Mouse (Mus musculus): ENCODE measurements around the gene Gsk3a. TPM values are rescaled to one million over a fixed set of nuclear protein-coding genes. Genes with fewer than 3 reads are reported as not detected.
"Not testable (repeated sequence)": the region's sequence is repeated elsewhere in the genome, so short reads cannot be mapped to it uniquely, and the experiment has no call there.

Gene Gsk3a
- polyA plus RNA-seq, 1 experiment from 2014 or later, result 20.7 TPM

DNA sequence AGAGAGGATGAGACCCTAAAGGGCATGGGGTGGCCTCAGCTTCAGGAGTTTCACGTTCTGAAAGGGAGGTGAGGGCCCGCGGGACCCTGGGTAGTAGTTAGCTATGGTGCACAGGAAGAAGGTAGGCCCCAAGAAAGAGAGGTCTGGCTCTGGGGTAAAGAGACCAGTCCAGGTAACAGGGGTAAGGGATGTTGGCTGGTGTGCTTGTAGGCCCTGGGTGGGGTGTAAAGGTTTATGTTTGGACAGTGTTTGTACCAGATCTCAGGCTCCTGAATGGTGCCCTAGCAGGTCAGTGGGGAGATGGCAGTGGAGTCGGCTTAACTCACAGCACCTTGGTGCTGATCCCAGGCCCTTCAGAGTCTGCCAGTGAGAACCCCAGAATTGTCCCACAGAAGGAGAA lies 31.4 kb upstream of the Gsk3a start:
- no peaks in the 10 kb centered on the region for H3K9me3 ChIP-seq (ENCODE audit: control insufficient read depth, low read length)
- peak overlapping the region; percentile 83 for H3K4me2 ChIP-seq (ENCODE audit: low read length)
- no peaks in the 10 kb centered on the region for H3K27me3 ChIP-seq (ENCODE audit: control insufficient read depth, insufficient read depth, low read length)
- peaks cover 26% of the 10 kb centered on the region for H3K36me3 ChIP-seq (ENCODE audit: control insufficient read depth, insufficient read depth, low read length)
- no peak for DNase-seq
- 0 out of 2 replicates have a peak overlapping the region, but pooled peaks have one; percentile 80 for H3K27ac ChIP-seq (replicated peaks; ENCODE audit: low read depth, low read length)
- H3K9ac ChIP-seq (replicated peaks; ENCODE audit: low read length), result peak overlapping the region; percentile 80
- peak overlapping the region; percentile 62 for H3K4me3 ChIP-seq (replicated peaks; ENCODE audit: low read depth, low read length)
- peaks cover 21% of the 10 kb centered on the region for H3K4me1 ChIP-seq (ENCODE audit: control insufficient read depth, insufficient read depth, low read length)
- no peak for ATAC-seq (ENCODE audit: low FRiP score, low TSS enrichment)
- 50% methylated on average over 4 of the region's 4 CpGs for WGBS

- Histone ChIP-seq H3K9ac (replicated peaks; ENCODE audit: low read length) (peak overlapping the region; percentile 80), H3K27me3 (ENCODE audit: control insufficient read depth, insufficient read depth, low read length) (no peaks in the 10 kb centered on the region), H3K27ac (replicated peaks; ENCODE audit: low read depth, low read length) (peak overlapping the region; percentile 80), H3K36me3 (ENCODE audit: control insufficient read depth, insufficient read depth, low read length) (peaks cover 25% of the 10 kb centered on the region), H3K4me3 (replicated peaks; ENCODE audit: low read depth, low read length) (peak overlapping the region; percentile 62), H3K9me3 (ENCODE audit: control insufficient read depth, low read length) (no peaks in the 10 kb centered on the region), H3K4me1 (ENCODE audit: control insufficient read depth, insufficient read depth, low read length) (peaks cover 19% of the 10 kb centered on the region), H3K4me2 (ENCODE audit: low read length) (peak overlapping the region; percentile 83)
- WGBS, result 1% methylated on average over 7 of the region's 7 CpGs
- ATAC-seq (ENCODE audit: low FRiP score, low TSS enrichment) (no peak), DNase-seq (no peak)
Measured at GRCm38 (mm10) chr7:25268588-25268987, 30.9 kb upstream of the Gsk3a start.

DNA sequence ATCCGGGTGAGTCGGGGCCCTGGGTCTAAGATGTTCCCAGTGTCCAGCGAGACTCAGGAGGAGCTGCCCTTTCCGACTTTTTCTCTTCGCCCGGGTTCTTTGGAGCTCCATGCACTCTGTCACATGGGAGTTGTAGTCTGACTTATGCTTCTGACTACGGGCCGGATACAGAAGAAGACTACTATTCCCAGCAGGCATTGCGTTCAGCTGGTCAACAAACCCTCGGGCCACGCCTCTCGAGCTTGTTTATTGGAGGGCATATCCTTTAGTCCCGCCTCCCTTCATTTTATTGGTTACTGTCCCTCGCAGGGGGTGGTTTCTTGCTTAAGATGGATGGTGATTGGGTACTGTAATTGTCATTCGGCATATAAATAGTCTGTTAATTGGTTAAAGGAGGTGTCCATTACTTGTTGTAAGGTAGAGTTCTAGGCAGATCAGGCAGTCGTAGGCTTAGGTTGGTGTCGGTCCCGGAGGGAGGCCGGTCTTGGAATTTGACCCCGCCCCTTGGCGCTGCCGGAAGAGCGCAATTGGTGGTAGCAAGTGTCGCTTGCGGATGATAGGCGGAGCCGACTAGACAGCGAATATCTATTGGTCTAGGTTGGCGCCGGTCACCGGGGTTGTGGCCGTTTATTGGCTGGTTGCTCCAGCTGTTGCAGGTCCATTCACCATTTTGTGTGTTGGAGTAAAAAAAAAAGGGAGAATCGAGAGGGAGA lies 30.3 kb upstream of the Gsk3a start:
- Histone ChIP-seq H3K9ac (replicated peaks; ENCODE audit: low read length) (peak overlapping the region; percentile 80), H3K4me2 (ENCODE audit: low read length) (peak overlapping the region; percentile 83), H3K36me3 (ENCODE audit: control insufficient read depth, insufficient read depth, low read length) (peaks cover 18% of the 10 kb centered on the region), H3K4me1 (ENCODE audit: control insufficient read depth, insufficient read depth, low read length) (peaks cover 19% of the 10 kb centered on the region), H3K4me3 (replicated peaks; ENCODE audit: low read depth, low read length) (peak overlapping the region; percentile 62), H3K27me3 (ENCODE audit: control insufficient read depth, insufficient read depth, low read length) (no peaks in the 10 kb centered on the region), H3K9me3 (ENCODE audit: control insufficient read depth, low read length) (no peaks in the 10 kb centered on the region), H3K27ac (replicated peaks; ENCODE audit: low read depth, low read length) (peak overlapping the region; percentile 90)
- ATAC-seq (ENCODE audit: low FRiP score, low TSS enrichment) (peak; percentile 95), DNase-seq (peak; percentile 100)
- WGBS, result under 1% methylated on average over 33 of the region's 33 CpGs

DNA sequence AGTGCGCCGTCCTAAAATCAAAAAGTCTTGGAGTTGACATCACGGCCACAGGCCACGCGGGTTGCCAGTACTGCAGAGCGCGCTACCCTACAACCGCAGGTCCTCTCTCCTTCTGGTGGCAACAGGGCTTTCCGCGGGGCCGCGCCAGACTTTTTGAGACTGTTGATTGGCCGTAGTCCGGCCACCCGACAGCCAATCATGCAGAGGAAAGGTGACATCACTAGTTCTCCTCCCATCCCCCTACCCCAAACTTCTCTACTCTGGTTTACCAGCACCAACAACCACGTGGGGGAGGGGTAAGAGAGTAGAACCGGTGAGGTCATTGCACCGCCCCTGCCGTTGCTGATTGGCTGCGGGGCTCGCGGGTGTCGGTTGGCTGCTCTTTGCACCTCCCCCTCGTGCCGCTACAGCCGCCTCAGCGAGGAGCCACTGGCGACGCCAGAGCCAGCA lies 29.7 kb upstream of the Gsk3a start, which contains the start of gene Cic:
TSS of gene Cic (plus strand) at position 404 of the 450 bp plus-strand sequence.
- H3K27me3 ChIP-seq (ENCODE audit: control insufficient read depth, insufficient read depth, low read length), result no peaks in the 10 kb centered on the region
- H3K4me1 ChIP-seq (ENCODE audit: control insufficient read depth, insufficient read depth, low read length), result peaks cover 19% of the 10 kb centered on the region
- WGBS, result under 1% methylated on average over 29 of the region's 29 CpGs
- H3K4me2 ChIP-seq (ENCODE audit: low read length), result peak within 1 kb of the TSS; percentile 83
- peak within 1 kb of the TSS; percentile 80 for H3K9ac ChIP-seq (replicated peaks; ENCODE audit: low read length)
- DNase-seq, result peak; percentile 100
- H3K4me3 ChIP-seq (replicated peaks; ENCODE audit: low read depth, low read length), result peak within 1 kb of the TSS; percentile 62
- peak; percentile 90 for ATAC-seq (ENCODE audit: low FRiP score, low TSS enrichment)
- no peaks in the 10 kb centered on the region for H3K9me3 ChIP-seq (ENCODE audit: control insufficient read depth, low read length)
- peaks cover 12% of the 10 kb centered on the region for H3K36me3 ChIP-seq (ENCODE audit: control insufficient read depth, insufficient read depth, low read length)
- H3K27ac ChIP-seq (replicated peaks; ENCODE audit: low read depth, low read length), result peak within 1 kb of the TSS; percentile 90

DNA sequence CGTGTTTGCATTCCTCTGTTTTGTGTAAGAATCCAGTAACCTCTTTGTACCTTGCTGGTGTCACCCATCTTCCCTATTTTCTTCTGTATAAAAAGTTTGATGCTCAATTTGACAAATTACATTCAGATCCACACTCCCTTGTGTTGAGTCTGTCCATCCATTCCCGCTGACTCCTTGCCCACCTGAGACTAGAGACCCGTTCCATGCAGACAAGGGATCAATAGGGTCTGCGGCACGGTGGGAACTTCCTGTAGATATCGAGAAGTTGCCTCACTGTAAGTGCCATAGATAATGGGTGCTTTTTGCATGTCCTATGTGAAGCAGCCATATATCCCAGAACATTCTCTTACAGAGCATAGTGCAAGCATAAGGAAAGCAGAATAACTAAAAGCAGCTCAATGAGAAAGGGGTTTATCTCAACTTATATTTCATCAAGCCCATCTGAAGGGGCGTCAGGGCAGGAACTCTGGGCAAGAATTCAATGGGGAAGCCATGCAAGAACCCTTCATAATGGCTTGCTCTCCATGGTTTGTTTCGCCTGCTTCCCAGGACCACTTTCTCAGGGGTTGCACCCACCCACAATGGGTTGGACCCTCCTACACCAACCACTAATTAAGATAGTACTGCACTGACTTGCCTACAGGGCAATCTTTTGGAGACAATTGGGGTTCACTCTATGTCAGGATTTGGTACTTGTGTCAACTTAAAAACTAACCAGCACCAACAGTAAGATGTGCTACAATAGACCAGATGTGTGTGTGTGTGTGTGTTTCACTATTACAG lies 28.7 kb upstream of the Gsk3a start:
- peaks cover 3% of the 10 kb centered on the region; the same call in 1 of the 2 replicates for H3K36me3 ChIP-seq (ENCODE audit: control insufficient read depth, insufficient read depth, low read length)
- DNase-seq (no peak), ATAC-seq (ENCODE audit: low FRiP score, low TSS enrichment) (no peak)
- H3K4me1 ChIP-seq (ENCODE audit: control insufficient read depth, insufficient read depth, low read length), result peaks cover 19% of the 10 kb centered on the region
- H3K27ac ChIP-seq (replicated peaks; ENCODE audit: low read depth, low read length), result no peak overlapping the region
- H3K4me3 ChIP-seq (replicated peaks; ENCODE audit: low read depth, low read length), result no peak overlapping the region
- 92% methylated on average over 8 of the region's 8 CpGs for WGBS
- H3K9me3 ChIP-seq (ENCODE audit: control insufficient read depth, low read length), result no peaks in the 10 kb centered on the region
- H3K27me3 ChIP-seq (ENCODE audit: control insufficient read depth, insufficient read depth, low read length), result no peaks in the 10 kb centered on the region
- peak overlapping the region; percentile 49 for H3K4me2 ChIP-seq (ENCODE audit: low read length)
- H3K9ac ChIP-seq (replicated peaks; ENCODE audit: low read length), result no peak overlapping the region

- not testable (repeated sequence) for H3K27ac ChIP-seq (replicated peaks; ENCODE audit: low read depth, low read length); H3K4me3 ChIP-seq (replicated peaks; ENCODE audit: low read depth, low read length); H3K4me2 ChIP-seq (ENCODE audit: low read length); H3K36me3 ChIP-seq (ENCODE audit: control insufficient read depth, insufficient read depth, low read length); ATAC-seq (ENCODE audit: low FRiP score, low TSS enrichment); H3K9ac ChIP-seq (replicated peaks; ENCODE audit: low read length); H3K9me3 ChIP-seq (ENCODE audit: control insufficient read depth, low read length); DNase-seq; H3K27me3 ChIP-seq (ENCODE audit: control insufficient read depth, insufficient read depth, low read length)
- H3K4me1 ChIP-seq (ENCODE audit: control insufficient read depth, insufficient read depth, low read length), result peaks cover 19% of the 10 kb centered on the region
- WGBS, result 91% methylated on average over 5 of the region's 5 CpGs
Measured at GRCm38 (mm10) chr7:25265743-25266142, 28.1 kb upstream of the Gsk3a start.

DNA sequence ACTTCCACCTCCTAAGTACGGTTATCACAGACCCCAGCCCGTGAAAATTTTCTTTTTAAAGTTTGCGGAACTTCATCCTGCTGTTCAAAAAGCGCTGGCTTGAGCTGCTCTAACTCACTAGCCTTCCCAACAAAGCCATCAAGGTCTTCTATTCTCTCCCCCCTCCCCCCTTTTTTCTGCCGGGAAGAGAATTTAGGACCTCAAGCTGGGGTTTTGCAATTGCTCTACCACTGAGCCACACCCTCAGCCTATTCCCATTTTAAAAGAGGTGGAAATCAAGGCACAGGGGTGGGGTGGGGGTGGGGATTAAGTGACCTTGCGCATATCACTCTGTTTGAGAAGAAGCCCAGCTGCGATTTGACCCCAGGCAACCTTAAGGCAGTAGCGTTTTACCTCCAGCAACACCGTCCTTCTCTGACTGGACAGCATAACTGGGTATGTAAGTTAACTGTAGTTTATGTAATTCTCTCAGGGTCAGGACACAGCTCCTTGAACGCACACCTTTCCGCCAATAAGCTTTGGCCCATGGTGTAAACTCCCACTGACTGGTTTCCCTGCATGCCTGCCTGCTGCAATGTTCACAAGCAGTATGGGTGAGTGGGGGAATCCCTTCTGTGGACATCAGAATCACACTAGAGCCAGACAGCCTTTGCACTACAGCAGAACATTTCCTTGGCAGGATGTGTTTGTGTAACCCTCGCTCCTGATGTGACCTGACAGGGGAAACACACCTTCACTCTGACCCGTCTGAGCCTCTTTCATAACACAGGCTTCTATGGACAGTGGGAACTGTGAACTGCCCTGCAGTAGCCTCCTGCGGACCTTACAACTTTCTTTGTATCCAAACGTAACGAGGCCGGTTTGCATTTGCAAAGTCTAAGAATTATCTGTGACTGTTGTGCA lies 26.6 kb upstream of the Gsk3a start:
- Histone ChIP-seq H3K27ac (replicated peaks; ENCODE audit: low read depth, low read length) (no peak overlapping the region), H3K27me3 (ENCODE audit: control insufficient read depth, insufficient read depth, low read length) (no peaks in the 10 kb centered on the region), H3K4me3 (replicated peaks; ENCODE audit: low read depth, low read length) (no peak overlapping the region), H3K9ac (replicated peaks; ENCODE audit: low read length) (no peak overlapping the region), H3K4me2 (ENCODE audit: low read length) (no peak overlapping the region), H3K4me1 (ENCODE audit: control insufficient read depth, insufficient read depth, low read length) (peaks cover 9% of the 10 kb centered on the region), H3K9me3 (ENCODE audit: control insufficient read depth, low read length) (no peaks in the 10 kb centered on the region), H3K36me3 (ENCODE audit: control insufficient read depth, insufficient read depth, low read length) (no peaks in the 10 kb centered on the region)
- 27% methylated on average over 17 of the region's 17 CpGs for WGBS
- DNase-seq (no peak), ATAC-seq (ENCODE audit: low FRiP score, low TSS enrichment) (no peak)

- 90% methylated on average over 1 of the region's 1 CpGs for WGBS
- Histone ChIP-seq H3K27me3 (ENCODE audit: control insufficient read depth, insufficient read depth, low read length) (no peaks in the 10 kb centered on the region), H3K9ac (replicated peaks; ENCODE audit: low read length) (no peak overlapping the region), H3K4me3 (replicated peaks; ENCODE audit: low read depth, low read length) (no peak overlapping the region), H3K27ac (replicated peaks; ENCODE audit: low read depth, low read length) (no peak overlapping the region), H3K36me3 (ENCODE audit: control insufficient read depth, insufficient read depth, low read length) (no peaks in the 10 kb centered on the region), H3K4me2 (ENCODE audit: low read length) (no peak overlapping the region), H3K4me1 (ENCODE audit: control insufficient read depth, insufficient read depth, low read length) (0 out of 2 replicates have a peak, but pooled peaks cover 1% of the 10 kb centered on the region), H3K9me3 (ENCODE audit: control insufficient read depth, low read length) (no peaks in the 10 kb centered on the region)
- DNase-seq, result no peak
- no peak for ATAC-seq (ENCODE audit: low FRiP score, low TSS enrichment)
Measured at GRCm38 (mm10) chr7:25261896-25262295, 24.2 kb upstream of the Gsk3a start.

All from midbrain, embryonic 14.5 days (tissue).